Mouse (Mus musculus): ENCODE measurements around the gene Clcnka. TPM values are rescaled to one million over a fixed set of nuclear protein-coding genes. Genes with fewer than 3 reads are reported as not detected.

The Clcnka gene
- polyA plus RNA-seq, 1 experiment, result not detected

GRCm38 (mm10) chr4:141334695-141335094 is 63.8 kb downstream of the Clcnka start:
- Histone ChIP-seq H3K4me3 (replicated peaks) (no peak overlapping the region), H3K4me1 (ENCODE audit: control insufficient read depth) (no peaks in the 10 kb centered on the region), H3K36me3 (ENCODE audit: control insufficient read depth) (no peaks in the 10 kb centered on the region), H3K27me3 (ENCODE audit: control insufficient read depth) (peaks cover 3% of the 10 kb centered on the region; the same call in 1 of the 2 replicates), H3K9me3 (ENCODE audit: control insufficient read depth, low read length) (no peaks in the 10 kb centered on the region)
- TF ChIP-seq TAL1 (IDR thresholded peaks at IDR 0.05; ENCODE audit: low read length) (no peak), GATA1 (IDR thresholded peaks at IDR 0.05; ENCODE audit: low read length) (no peak)

Other genes starting within 250 kb of the Clcnka start
- gene Rsg1, start 184.8 kb downstream of the Clcnka start, polyA plus RNA-seq (2012), result not detected in 2 replicates
- 0.08 and 0.12 TPM in 2 replicates for gene Arhgef19, start 159.2 kb downstream of the Clcnka start, polyA plus RNA-seq (2012)
- gene Epha2, start 97.5 kb downstream of the Clcnka start, polyA plus RNA-seq (2012), result not detected in 2 replicates
- not detected in 2 replicates for gene Fam131c, start 30.5 kb downstream of the Clcnka start, polyA plus RNA-seq (2012)
- not detected in 2 replicates for gene Clcnkb, start 17.3 kb upstream of the Clcnka start, polyA plus RNA-seq (2012)
- not detected in 2 replicates for gene Hspb7, start 22.1 kb upstream of the Clcnka start, polyA plus RNA-seq (2012)
- not detected in 2 replicates for gene Srarp, start 37.4 kb upstream of the Clcnka start, polyA plus RNA-seq (2012)
- gene Zbtb17, start 45.9 kb upstream of the Clcnka start, polyA plus RNA-seq (2012), result 1.9 and 2.6 TPM in 2 replicates
- 25.6 and 25.7 TPM in 2 replicates for gene Spen, start 139.9 kb upstream of the Clcnka start, polyA plus RNA-seq (2012)
- gene Fblim1, start 207.4 kb upstream of the Clcnka start, polyA plus RNA-seq (2012), result 0.02 TPM in 2 replicates
- 0.03 TPM in 1 of 2 replicates, not detected in the other for gene Tmem82, start 219.9 kb upstream of the Clcnka start, polyA plus RNA-seq (2012)
- not detected in 2 replicates for gene Slc25a34, start 225.1 kb upstream of the Clcnka start, polyA plus RNA-seq (2012)

Measured in erythroblast, embryonic 14.5 days (primary cell).